Mouse (Mus musculus) right cerebral cortex, postnatal 36 days (tissue): ENCODE data around the gene Gm21874.
"Not testable (repeated sequence)": the region's sequence is repeated elsewhere in the genome, so short reads cannot be mapped to it uniquely, and the experiment has no call there.

ENCODE experiments used
- DNase-seq, 2 experiments: peaks; one replicate each; pipeline ENCODE4 v3.0.0; 2022; ENCODE audit warnings: low spot score in 2 of 2, mixed read lengths in 1 of 2

Gm21874 gene

GRCm38 (mm10) chrY:9416048-9416447 is at the start of gene Gm21874:
TSS of gene Gm21874 (minus strand) at chrY:9416148.
- not testable (repeated sequence) for DNase-seq
